Mouse (Mus musculus): ENCODE results near the gene H2-DMb2. TPM values are rescaled to one million over a fixed set of nuclear protein-coding genes. Genes with fewer than 3 reads are reported as not detected.

H2-DMb2 gene
- polyA plus RNA-seq, 1 experiment = 0.27 TPM

DNA sequence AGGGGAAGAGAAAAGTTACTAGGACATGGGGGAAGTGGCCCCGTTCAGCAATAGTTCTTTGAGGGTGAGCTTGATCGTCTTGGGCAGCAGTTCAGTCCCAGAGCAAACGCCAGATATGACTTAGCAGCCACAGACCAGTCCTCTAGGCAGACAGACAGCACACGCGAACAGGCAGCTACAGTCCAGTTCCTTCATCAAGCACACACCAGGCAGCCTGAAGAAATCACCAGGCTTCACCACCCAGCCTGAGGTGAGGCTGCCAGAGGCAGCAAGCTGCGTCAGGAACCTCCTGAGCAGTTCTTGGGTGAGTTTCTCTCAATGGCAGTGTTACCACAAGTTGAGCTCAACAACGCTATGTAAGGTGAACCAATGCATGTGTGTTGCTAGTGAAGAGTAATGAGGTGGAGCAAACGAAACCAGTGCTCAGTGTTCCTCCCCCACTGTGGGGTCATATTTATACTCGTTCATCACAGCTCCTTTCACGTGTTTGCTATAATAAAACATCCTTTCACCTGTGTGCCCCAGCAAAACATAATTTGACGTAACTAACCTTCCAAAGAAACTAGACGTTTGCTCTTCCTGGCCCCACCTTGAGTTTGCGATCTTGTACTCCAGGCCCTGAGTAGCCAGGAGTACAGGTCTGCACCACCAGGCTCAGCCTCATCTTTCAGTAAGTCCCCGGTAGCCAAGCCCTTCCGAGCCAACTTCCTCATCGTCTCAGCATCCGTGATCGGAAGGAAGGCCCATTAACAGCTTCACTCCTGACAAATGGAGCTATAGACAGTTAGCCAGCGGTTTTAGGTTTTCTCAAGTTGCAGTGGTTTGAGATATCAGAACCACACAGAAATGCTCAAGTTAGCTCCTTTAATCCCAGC, 12.8 kb upstream of the H2-DMb2 start:
- H3K4me1 ChIP-seq (ENCODE audit: control insufficient read depth, insufficient read depth, low read length) = peaks cover 16% of the 10 kb centered on the region
- no peak overlapping the region for H3K27ac ChIP-seq (ENCODE audit: control insufficient read depth, insufficient read depth, low read depth, low read length)
- TF ChIP-seq CTCF (IDR thresholded peaks at IDR 0.05; ENCODE audit: control insufficient read depth, insufficient read depth, insufficient replicate concordance, low read depth, low read length) (no peak), POLR2A (IDR thresholded peaks at IDR 0.05; ENCODE audit: control insufficient read depth, low read depth, low read length) (no peak)
- no peaks in the 10 kb centered on the region for H3K27me3 ChIP-seq (ENCODE audit: control insufficient read depth, insufficient read depth, low read length)
- H3K4me3 ChIP-seq (ENCODE audit: control insufficient read depth, low read depth, low read length) = no peak overlapping the region
- H3K36me3 ChIP-seq (ENCODE audit: control insufficient read depth, insufficient read depth, low read length) = no peaks in the 10 kb centered on the region

GRCm38 (mm10) chr17:34131911-34132310, 11.2 kb upstream of the H2-DMb2 start:
- no peak overlapping the region for H3K27ac ChIP-seq (ENCODE audit: control insufficient read depth, insufficient read depth, low read depth, low read length)
- no peaks in the 10 kb centered on the region for H3K36me3 ChIP-seq (ENCODE audit: control insufficient read depth, insufficient read depth, low read length)
- H3K4me1 ChIP-seq (ENCODE audit: control insufficient read depth, insufficient read depth, low read length) = peaks cover 15% of the 10 kb centered on the region
- H3K27me3 ChIP-seq (ENCODE audit: control insufficient read depth, insufficient read depth, low read length) = no peaks in the 10 kb centered on the region
- TF ChIP-seq CTCF (IDR thresholded peaks at IDR 0.05; ENCODE audit: control insufficient read depth, insufficient read depth, insufficient replicate concordance, low read depth, low read length) (no peak), POLR2A (IDR thresholded peaks at IDR 0.05; ENCODE audit: control insufficient read depth, low read depth, low read length) (no peak)
- H3K4me3 ChIP-seq (ENCODE audit: control insufficient read depth, low read depth, low read length) = no peak overlapping the region

DNA sequence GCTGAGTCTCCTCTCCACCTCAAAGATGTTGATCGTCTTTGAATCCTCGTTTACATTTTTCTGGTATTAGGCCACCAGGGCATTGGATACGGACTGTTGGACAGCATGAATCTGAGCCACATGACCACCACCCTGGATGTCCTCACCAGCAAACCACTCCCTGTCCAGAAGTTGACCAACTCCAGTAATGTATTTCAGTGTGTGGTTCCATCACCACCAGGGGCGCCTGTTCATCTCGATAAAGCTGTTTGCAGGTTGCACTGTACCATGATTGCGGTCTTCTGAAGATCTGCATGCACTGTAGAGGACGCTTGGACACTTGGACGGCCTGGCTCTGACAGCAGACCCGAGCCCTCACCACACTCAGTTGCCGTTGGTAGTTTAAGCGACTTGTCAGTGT, 9.8 kb upstream of the H2-DMb2 start:
- Histone ChIP-seq H3K4me3 (ENCODE audit: control insufficient read depth, low read depth, low read length) (no peak overlapping the region), H3K36me3 (ENCODE audit: control insufficient read depth, insufficient read depth, low read length) (no peaks in the 10 kb centered on the region), H3K27me3 (ENCODE audit: control insufficient read depth, insufficient read depth, low read length) (no peaks in the 10 kb centered on the region), H3K27ac (ENCODE audit: control insufficient read depth, insufficient read depth, low read depth, low read length) (no peak overlapping the region), H3K4me1 (ENCODE audit: control insufficient read depth, insufficient read depth, low read length) (peaks cover 4% of the 10 kb centered on the region)
- TF ChIP-seq POLR2A (IDR thresholded peaks at IDR 0.05; ENCODE audit: control insufficient read depth, low read depth, low read length) = no peak
- 0 out of 2 replicates have a peak, but pooled peaks have one; percentile 8 for TF ChIP-seq CTCF (IDR thresholded peaks at IDR 0.05; ENCODE audit: control insufficient read depth, insufficient read depth, insufficient replicate concordance, low read depth, low read length)

DNA sequence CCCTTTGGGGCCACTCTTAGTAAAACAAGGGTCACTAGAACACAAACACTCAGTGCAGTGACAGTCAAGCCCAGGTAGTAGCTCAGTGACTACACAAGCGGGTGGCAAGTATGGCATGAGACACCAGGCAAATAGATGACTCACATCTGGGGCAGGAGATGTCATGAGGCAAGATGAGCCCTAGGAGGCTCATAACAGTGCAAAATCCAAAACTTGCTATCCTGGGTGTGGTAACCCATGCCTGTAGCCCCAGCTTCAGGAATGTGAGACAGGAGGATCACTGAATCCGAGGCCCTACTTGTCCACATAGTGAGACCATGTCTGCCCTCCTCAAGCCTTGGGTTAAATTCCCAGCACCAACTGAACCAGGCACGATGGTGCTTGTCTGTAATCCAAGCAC, 8.7 kb upstream of the H2-DMb2 start:
- Histone ChIP-seq H3K4me3 (ENCODE audit: control insufficient read depth, low read depth, low read length) (no peak overlapping the region), H3K27me3 (ENCODE audit: control insufficient read depth, insufficient read depth, low read length) (no peaks in the 10 kb centered on the region), H3K27ac (ENCODE audit: control insufficient read depth, insufficient read depth, low read depth, low read length) (no peak overlapping the region), H3K36me3 (ENCODE audit: control insufficient read depth, insufficient read depth, low read length) (no peaks in the 10 kb centered on the region), H3K4me1 (ENCODE audit: control insufficient read depth, insufficient read depth, low read length) (peaks cover 5% of the 10 kb centered on the region)
- TF ChIP-seq POLR2A (IDR thresholded peaks at IDR 0.05; ENCODE audit: control insufficient read depth, low read depth, low read length) (no peak), CTCF (IDR thresholded peaks at IDR 0.05; ENCODE audit: control insufficient read depth, insufficient read depth, insufficient replicate concordance, low read depth, low read length) (no peak)

- Histone ChIP-seq H3K36me3 (ENCODE audit: control insufficient read depth, insufficient read depth, low read length) (no peaks in the 10 kb centered on the region), H3K27ac (ENCODE audit: control insufficient read depth, insufficient read depth, low read depth, low read length) (no peak overlapping the region), H3K27me3 (ENCODE audit: control insufficient read depth, insufficient read depth, low read length) (no peaks in the 10 kb centered on the region), H3K4me3 (ENCODE audit: control insufficient read depth, low read depth, low read length) (peak overlapping the region; percentile 53), H3K4me1 (ENCODE audit: control insufficient read depth, insufficient read depth, low read length) (peaks cover 11% of the 10 kb centered on the region)
- TF ChIP-seq CTCF (IDR thresholded peaks at IDR 0.05; ENCODE audit: control insufficient read depth, insufficient read depth, insufficient replicate concordance, low read depth, low read length) (peak; percentile 99), POLR2A (IDR thresholded peaks at IDR 0.05; ENCODE audit: control insufficient read depth, low read depth, low read length) (no peak)
These were observed 7.5 kb upstream of the H2-DMb2 start for GRCm38 (mm10) chr17:34135297-34136224.

GRCm38 (mm10) chr17:34137601-34138000, 5.5 kb upstream of the H2-DMb2 start:
- Histone ChIP-seq H3K4me3 (ENCODE audit: control insufficient read depth, low read depth, low read length) (no peak overlapping the region), H3K27ac (ENCODE audit: control insufficient read depth, insufficient read depth, low read depth, low read length) (no peak overlapping the region), H3K36me3 (ENCODE audit: control insufficient read depth, insufficient read depth, low read length) (no peaks in the 10 kb centered on the region), H3K27me3 (ENCODE audit: control insufficient read depth, insufficient read depth, low read length) (no peaks in the 10 kb centered on the region), H3K4me1 (ENCODE audit: control insufficient read depth, insufficient read depth, low read length) (peaks cover 11% of the 10 kb centered on the region)
- TF ChIP-seq CTCF (IDR thresholded peaks at IDR 0.05; ENCODE audit: control insufficient read depth, insufficient read depth, insufficient replicate concordance, low read depth, low read length) (no peak), POLR2A (IDR thresholded peaks at IDR 0.05; ENCODE audit: control insufficient read depth, low read depth, low read length) (no peak)

- H3K27me3 ChIP-seq (ENCODE audit: control insufficient read depth, insufficient read depth, low read length) = no peaks in the 10 kb centered on the region
These were observed 4.5 kb upstream of the H2-DMb2 start for GRCm38 (mm10) chr17:34138655-34139054.

More at GRCm38 (mm10) chr17:34138655-34139054, 4.5 kb upstream of the H2-DMb2 start:
- Histone ChIP-seq H3K36me3 (ENCODE audit: control insufficient read depth, insufficient read depth, low read length) (no peaks in the 10 kb centered on the region), H3K4me1 (ENCODE audit: control insufficient read depth, insufficient read depth, low read length) (peaks cover 11% of the 10 kb centered on the region), H3K4me3 (ENCODE audit: control insufficient read depth, low read depth, low read length) (no peak overlapping the region), H3K27ac (ENCODE audit: control insufficient read depth, insufficient read depth, low read depth, low read length) (no peak overlapping the region)
- TF ChIP-seq POLR2A (IDR thresholded peaks at IDR 0.05; ENCODE audit: control insufficient read depth, low read depth, low read length) (no peak), CTCF (IDR thresholded peaks at IDR 0.05; ENCODE audit: control insufficient read depth, insufficient read depth, insufficient replicate concordance, low read depth, low read length) (no peak)
